Mouse (Mus musculus) left cerebral cortex, postnatal 14 days (tissue): ENCODE results near the gene Parvb. TPM values are rescaled to one million over a fixed set of nuclear protein-coding genes. Genes with fewer than 3 reads are reported as not detected.
"Not testable (repeated sequence)": the region's sequence is repeated elsewhere in the genome, so short reads cannot be mapped to it uniquely, and the experiment has no call there.

ENCODE experiments used
- DNase-seq, 2 experiments: peaks; one replicate each; pipeline ENCODE4 v3.0.0; 2021 to 2022; ENCODE audit warnings: low spot score in 2 of 2, mixed read lengths in 1 of 2
- intact Hi-C: fragments of 180-260 bp; cut with DNase I; formaldehyde crosslinking; loops from one replicate; pipeline ENCODE4 v1.15.1; 2025
- total RNA-seq, 2 experiments: library from RNA; stranded (reverse); gene quantifications; 2 replicates each; pipeline ENCODE4 v1.2.3; 2021

Parvb gene
- total RNA-seq, 2 experiments from 2014 or later: 28.4 to 28.7 TPM

- no peak for DNase-seq
- intact Hi-C loops: no loop called here
These were observed 49.0 kb downstream of the Parvb start for GRCm38 (mm10) chr15:84280712-84281347.

- intact Hi-C loops: no loop called here
- DNase-seq: no peak
These were observed 50.6 kb downstream of the Parvb start for GRCm38 (mm10) chr15:84282206-84283085.

GRCm38 (mm10) chr15:84284059-84284458 is 52.2 kb downstream of the Parvb start:
- intact Hi-C loops: no loop called here
- peak in 1 of 2 experiments; percentile 52 for DNase-seq

- intact Hi-C loops: no loop called here
- no peak for DNase-seq
These were observed 53.6 kb downstream of the Parvb start for GRCm38 (mm10) chr15:84285453-84285852.

GRCm38 (mm10) chr15:84288953-84289352 is 57.1 kb downstream of the Parvb start:
- DNase-seq, intact Hi-C loops: not testable (repeated sequence)

GRCm38 (mm10) chr15:84291097-84291496 is 59.3 kb downstream of the Parvb start:
- intact Hi-C loops: no loop called here
- no peak for DNase-seq

- no peak for DNase-seq
- intact Hi-C loops: no loop called here
These were observed 61.7 kb downstream of the Parvb start for GRCm38 (mm10) chr15:84293590-84293989.

GRCm38 (mm10) chr15:84294391-84294790 is 62.5 kb downstream of the Parvb start:
- intact Hi-C loops: no loop called here
- no peak for DNase-seq

- DNase-seq: no peak
- intact Hi-C loops: no loop called here
These were observed 63.4 kb downstream of the Parvb start for GRCm38 (mm10) chr15:84295225-84295624.

- intact Hi-C loops: no loop called here
- DNase-seq: no peak
These were observed 65.6 kb downstream of the Parvb start for GRCm38 (mm10) chr15:84297454-84297853.

GRCm38 (mm10) chr15:84298804-84299370 is 67.0 kb downstream of the Parvb start:
- intact Hi-C loops: no loop called here
- peak; percentile 76 for DNase-seq

GRCm38 (mm10) chr15:84299662-84300333 is 68.0 kb downstream of the Parvb start:
- intact Hi-C loops: no loop called here

GRCm38 (mm10) chr15:84300591-84300990 is 68.7 kb downstream of the Parvb start:
- no peak for DNase-seq
- intact Hi-C loops: no loop called here

More at GRCm38 (mm10) chr15:84299662-84300333, 68.0 kb downstream of the Parvb start:
- DNase-seq: peak in 1 of 2 experiments; percentile 49

- DNase-seq: peak; percentile 49 to 61
- intact Hi-C loops: no loop called here
These were observed 69.2 kb downstream of the Parvb start for GRCm38 (mm10) chr15:84301026-84301425.

GRCm38 (mm10) chr15:84301641-84302420 is 70.0 kb downstream of the Parvb start:
- intact Hi-C loops: no loop called here
- no peak for DNase-seq

- no peak for DNase-seq
- intact Hi-C loops: no loop called here
These were observed 71.4 kb downstream of the Parvb start for GRCm38 (mm10) chr15:84303264-84303663.

- intact Hi-C loops: no loop called here
- DNase-seq: no peak
These were observed 73.5 kb downstream of the Parvb start for GRCm38 (mm10) chr15:84305333-84305732.

- no peak for DNase-seq
- intact Hi-C loops: no loop called here
These were observed 78.4 kb downstream of the Parvb start for GRCm38 (mm10) chr15:84310271-84310670.
